Mouse (Mus musculus) myocyte (in vitro differentiated cells): ENCODE results near the gene Usp22. TPM values are rescaled to one million over a fixed set of nuclear protein-coding genes. Genes with fewer than 3 reads are reported as not detected.

Source experiments
- H3K27me3 ChIP-seq: one replicate; pipeline ENCODE4 v1.6.1; 2011; ENCODE audit not compliant: control insufficient read depth, insufficient read depth, insufficient read length
- H3K36me3 ChIP-seq: one replicate; pipeline ENCODE4 v1.6.1; 2011; ENCODE audit not compliant: control insufficient read depth, insufficient read depth
- H3K4me2 ChIP-seq: one replicate; pipeline ENCODE4 v1.6.1; 2011; ENCODE audit warnings: low read depth, control low read depth
- H3K4me3 ChIP-seq: one replicate; pipeline ENCODE4 v1.5.1; 2011; ENCODE audit warnings: mild to moderate bottlenecking, control low read depth, moderate library complexity
- H3K79me2 ChIP-seq: one replicate; pipeline ENCODE4 v1.6.1; 2011; ENCODE audit not compliant: control insufficient read depth, insufficient read depth
- H3ac ChIP-seq: one replicate; pipeline ENCODE4 v1.6.1; 2011; ENCODE audit not compliant: control insufficient read depth, insufficient read length
- CEBPB ChIP-seq: IDR thresholded peaks from 2 replicates; pipeline ENCODE4 v1.6.1; 2011; ENCODE audit warnings: mild to moderate bottlenecking, moderate library complexity; ENCODE audit not compliant: poor library complexity, insufficient read depth, severe bottlenecking
- E2F4 ChIP-seq: IDR thresholded peaks from one replicate; pipeline ENCODE4 v1.6.1; 2011; ENCODE audit warnings: mild to moderate bottlenecking, control low read depth, moderate library complexity; ENCODE audit not compliant: insufficient read depth
- MAX ChIP-seq: IDR thresholded peaks from one replicate; pipeline ENCODE4 v1.6.1; 2011; ENCODE audit warnings: low read depth, mild to moderate bottlenecking, control low read depth
- MYOD1 ChIP-seq, 3 experiments: IDR thresholded peaks; one replicate each; pipeline ENCODE4 v1.6.1; 2011; ENCODE audit warnings: control low read depth in 2 of 3, low read depth in 2 of 3, mild to moderate bottlenecking in 2 of 3, moderate library complexity in 1 of 3; ENCODE audit not compliant: insufficient read length in 2 of 3, control insufficient read depth in 1 of 3
- MYOG ChIP-seq, 3 experiments: IDR thresholded peaks; one replicate each; pipeline ENCODE4 v1.6.1; 2011; ENCODE audit warnings: control low read depth in 2 of 3, low read depth in 2 of 3, mild to moderate bottlenecking in 2 of 3; ENCODE audit not compliant: insufficient read length in 2 of 3, control insufficient read depth in 1 of 3, insufficient read depth in 1 of 3
- POLR2A ChIP-seq: IDR thresholded peaks from one replicate; pipeline ENCODE4 v1.6.1; 2011; ENCODE audit warnings: low read depth, mild to moderate bottlenecking, control low read depth, moderate library complexity; ENCODE audit not compliant: insufficient read length
- POLR2AphosphoS2 ChIP-seq: IDR thresholded peaks from one replicate; pipeline ENCODE4 v1.6.1; 2011; ENCODE audit warnings: low read depth, control low read depth; ENCODE audit not compliant: insufficient read length
- REST ChIP-seq: IDR thresholded peaks from one replicate; pipeline ENCODE4 v1.6.1; 2011; ENCODE audit warnings: mild to moderate bottlenecking, control low read depth, moderate library complexity; ENCODE audit not compliant: insufficient read depth, insufficient read length
- SRF ChIP-seq: IDR thresholded peaks from one replicate; pipeline ENCODE4 v1.6.1; 2011; ENCODE audit warnings: low read depth; ENCODE audit not compliant: control insufficient read depth, insufficient read length
- TCF12 ChIP-seq: IDR thresholded peaks from one replicate; pipeline ENCODE4 v1.6.1; 2011; ENCODE audit warnings: mild to moderate bottlenecking, control low read depth; ENCODE audit not compliant: poor library complexity, insufficient read depth, severe bottlenecking
- TCF3 ChIP-seq: IDR thresholded peaks from one replicate; pipeline ENCODE4 v1.6.1; 2011; ENCODE audit warnings: low read depth, control low read depth; ENCODE audit not compliant: insufficient read length
- USF1 ChIP-seq: IDR thresholded peaks from one replicate; pipeline ENCODE4 v1.6.1; 2011; ENCODE audit warnings: low read depth, mild to moderate bottlenecking, control low read depth, moderate library complexity
- polyA plus RNA-seq: library from polyadenylated mRNA; unstranded; fragments of >200 nt; fragmentation: generic; extraction: Trizol; gene quantifications from one replicate; pipeline ENCODE4 v1.2.1, GENCODE M21; 2012; ENCODE audit warnings: missing spikeins

The Usp22 gene
- polyA plus RNA-seq, 1 experiment, result 58.8 TPM

DNA sequence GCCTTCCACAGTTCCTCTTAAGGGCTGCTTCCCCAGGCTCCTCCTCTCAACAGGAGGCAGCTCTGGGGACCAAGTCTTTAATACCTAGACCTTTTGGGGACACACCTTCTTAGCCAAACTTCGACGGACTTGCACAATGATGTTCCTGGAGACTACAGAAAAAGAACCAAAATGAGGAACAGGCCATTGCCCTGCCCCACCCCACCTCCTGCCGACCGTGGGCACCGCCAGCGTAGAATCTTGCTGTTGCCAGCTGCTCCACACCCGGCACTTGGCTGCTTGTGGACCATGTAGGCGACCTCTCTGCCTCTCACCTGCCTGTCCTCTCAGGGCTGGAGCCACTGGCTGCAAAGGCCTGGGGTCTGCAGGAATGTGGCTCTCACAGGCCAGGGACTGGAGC is 58.6 kb downstream of the Usp22 start:
- Histone ChIP-seq H3K79me2 (no peaks in the 10 kb centered on the region), H3K4me3 (no peak overlapping the region), H3ac (no peak overlapping the region), H3K36me3 (no peaks in the 10 kb centered on the region), H3K4me2 (no peak overlapping the region), H3K27me3 (no peaks in the 10 kb centered on the region)
- TF ChIP-seq MYOD1 (IDR thresholded peaks at IDR 0.05; ENCODE audit: control insufficient read depth in 1 of 3, insufficient read length in 2 of 3, low read depth in 2 of 3), result no peak
- TF ChIP-seq POLR2AphosphoS2, result no peak
- no peak for TF ChIP-seq TCF3

DNA sequence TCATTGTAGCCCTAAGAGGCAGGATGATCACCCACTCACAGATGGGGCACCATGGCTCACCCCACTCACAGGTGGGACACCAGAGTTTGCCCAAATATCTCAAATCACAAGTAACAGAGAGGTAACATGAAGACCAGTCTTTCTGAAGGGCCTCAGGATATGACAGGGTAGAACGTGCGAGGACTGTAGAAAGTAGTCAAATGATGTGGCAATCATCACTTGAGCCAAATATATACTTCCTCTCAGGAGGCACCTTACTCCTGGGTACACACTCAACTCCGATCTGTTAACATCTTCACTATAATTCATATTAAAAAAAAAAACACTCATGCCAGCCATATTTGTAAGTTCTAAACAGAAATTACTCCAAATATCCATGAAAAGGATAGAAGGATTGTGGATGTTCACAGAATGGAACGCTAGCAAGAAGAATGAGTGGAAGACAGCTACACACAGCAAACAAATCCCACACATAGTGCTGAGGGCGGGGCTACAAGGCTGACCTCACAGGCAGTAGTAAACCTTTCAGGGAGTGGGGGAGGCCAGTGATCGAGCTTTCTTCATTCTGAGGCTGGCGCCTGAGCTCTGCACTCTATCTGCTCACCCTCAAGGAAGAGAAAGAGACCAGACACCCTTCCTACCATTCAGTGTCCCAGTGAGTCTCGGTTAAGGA is 62.4 kb downstream of the Usp22 start:
- no peak overlapping the region for H3ac ChIP-seq
- TF ChIP-seq MYOD1 (IDR thresholded peaks at IDR 0.05; ENCODE audit: control insufficient read depth in 1 of 3, insufficient read length in 2 of 3, low read depth in 2 of 3) (no peak), MAX (no peak), POLR2AphosphoS2 (no peak), TCF3 (no peak), E2F4 (no peak), CEBPB (no peak), SRF (no peak), POLR2A (no peak), MYOG (IDR thresholded peaks at IDR 0.05; ENCODE audit: control insufficient read depth in 1 of 3, insufficient read depth in 1 of 3, insufficient read length in 2 of 3, low read depth in 2 of 3) (no peak), TCF12 (no peak), REST (no peak), USF1 (no peak)
- H3K36me3 ChIP-seq, result no peaks in the 10 kb centered on the region
- no peak overlapping the region for H3K4me2 ChIP-seq
- H3K4me3 ChIP-seq, result no peak overlapping the region
- H3K79me2 ChIP-seq, result no peaks in the 10 kb centered on the region
- H3K27me3 ChIP-seq, result no peaks in the 10 kb centered on the region

DNA sequence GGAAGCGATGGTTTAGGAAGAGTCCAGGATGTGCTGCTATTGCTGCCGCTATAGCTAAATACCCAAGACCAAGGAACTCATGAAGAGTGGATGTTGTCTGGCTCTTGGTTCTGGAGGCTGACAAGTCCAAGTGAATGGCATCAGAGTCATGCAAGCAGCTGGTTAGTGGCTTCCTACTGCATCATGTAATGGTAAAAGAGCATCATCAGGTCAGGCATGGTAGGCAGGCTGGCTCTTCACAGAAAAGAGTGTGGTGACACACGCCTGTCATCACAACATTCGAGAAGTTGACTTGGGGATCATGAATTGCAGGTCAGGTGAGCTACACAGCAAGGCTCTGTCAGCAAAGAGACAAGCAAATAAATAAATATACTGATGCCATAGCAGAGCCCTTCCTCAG is 63.4 kb downstream of the Usp22 start:
- TF ChIP-seq SRF, result no peak
- TF ChIP-seq USF1, result no peak
- TF ChIP-seq REST, result no peak
- no peak for TF ChIP-seq E2F4
- no peak for TF ChIP-seq MYOD1 (IDR thresholded peaks at IDR 0.05; ENCODE audit: control insufficient read depth in 1 of 3, insufficient read length in 2 of 3, low read depth in 2 of 3)
- TF ChIP-seq POLR2AphosphoS2, result no peak
- no peak for TF ChIP-seq TCF12
- TF ChIP-seq POLR2A, result no peak
- no peak for TF ChIP-seq CEBPB
- no peak for TF ChIP-seq MAX
- no peak for TF ChIP-seq MYOG (IDR thresholded peaks at IDR 0.05; ENCODE audit: control insufficient read depth in 1 of 3, insufficient read depth in 1 of 3, insufficient read length in 2 of 3, low read depth in 2 of 3)
- TF ChIP-seq TCF3, result no peak
- no peaks in the 10 kb centered on the region for H3K36me3 ChIP-seq
- H3K4me2 ChIP-seq, result no peak overlapping the region
- no peaks in the 10 kb centered on the region for H3K27me3 ChIP-seq
- no peaks in the 10 kb centered on the region for H3K79me2 ChIP-seq
- no peak overlapping the region for H3ac ChIP-seq
- no peak overlapping the region for H3K4me3 ChIP-seq

DNA sequence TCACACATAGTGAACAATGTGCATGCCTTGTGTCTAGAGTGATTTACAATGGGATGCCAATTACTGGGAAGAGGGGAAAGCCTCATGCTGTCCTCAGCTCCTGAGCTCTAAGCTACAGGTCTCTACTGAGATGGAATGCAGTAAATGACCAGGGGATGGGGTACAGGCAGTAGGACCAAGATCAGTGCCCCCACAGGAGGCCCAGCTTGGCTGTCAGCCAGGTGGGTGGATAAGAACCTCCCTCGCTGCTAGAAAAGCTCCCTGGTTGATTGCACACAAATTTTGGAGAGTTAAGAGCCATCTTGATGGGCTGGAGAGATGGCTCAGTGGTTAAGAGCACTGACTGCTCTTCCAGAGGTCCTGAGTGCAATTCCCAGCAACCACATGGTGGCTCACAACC is 63.9 kb downstream of the Usp22 start:
- Histone ChIP-seq H3K4me2 (no peak overlapping the region), H3K4me3 (no peak overlapping the region), H3K79me2 (no peaks in the 10 kb centered on the region), H3K27me3 (peaks cover 3% of the 10 kb centered on the region), H3ac (no peak overlapping the region), H3K36me3 (no peaks in the 10 kb centered on the region)
- TF ChIP-seq REST (no peak), TCF12 (no peak), E2F4 (no peak), SRF (no peak), MYOG (IDR thresholded peaks at IDR 0.05; ENCODE audit: control insufficient read depth in 1 of 3, insufficient read depth in 1 of 3, insufficient read length in 2 of 3, low read depth in 2 of 3) (no peak), TCF3 (no peak), MYOD1 (IDR thresholded peaks at IDR 0.05; ENCODE audit: control insufficient read depth in 1 of 3, insufficient read length in 2 of 3, low read depth in 2 of 3) (no peak), MAX (no peak), USF1 (no peak), CEBPB (no peak), POLR2A (no peak), POLR2AphosphoS2 (no peak)

DNA sequence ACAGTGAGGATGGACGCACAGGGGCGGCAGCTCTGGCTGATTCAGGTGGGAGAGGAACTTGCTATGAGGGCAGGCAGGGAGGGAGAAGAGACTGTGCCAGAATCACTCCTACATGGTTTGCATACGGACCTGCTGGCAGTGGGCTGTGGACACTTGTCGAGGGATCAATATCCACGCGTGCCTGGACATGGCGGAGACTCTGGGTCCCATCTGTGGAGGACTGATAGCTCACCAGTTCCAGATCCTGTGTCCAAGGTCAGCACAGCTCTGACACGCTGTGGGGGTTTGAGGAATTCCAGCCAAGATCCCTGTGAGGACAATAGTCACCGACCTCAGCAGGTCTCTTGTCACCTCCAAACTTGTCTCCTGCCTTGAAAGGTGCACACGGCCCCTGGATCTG is 64.7 kb downstream of the Usp22 start:
- Histone ChIP-seq H3K27me3 (peaks cover 4% of the 10 kb centered on the region), H3K79me2 (no peaks in the 10 kb centered on the region), H3K4me2 (no peak overlapping the region), H3ac (no peak overlapping the region), H3K36me3 (no peaks in the 10 kb centered on the region), H3K4me3 (no peak overlapping the region)
- no peak for TF ChIP-seq E2F4
- TF ChIP-seq MYOD1 (IDR thresholded peaks at IDR 0.05; ENCODE audit: control insufficient read depth in 1 of 3, insufficient read length in 2 of 3, low read depth in 2 of 3), result no peak
- TF ChIP-seq USF1, result no peak
